Mouse (Mus musculus) ES-Bruce4 (cell line): ENCODE measurements around the gene Gm49416. TPM values are rescaled to one million over a fixed set of nuclear protein-coding genes. Genes with fewer than 3 reads are reported as not detected.

Source experiments
- H3K27ac ChIP-seq: 2 replicates; pipeline ENCODE4 v1.5.1; 2012; ENCODE audit warnings: low read length, inconsistent platforms; ENCODE audit not compliant: insufficient read depth
- H3K27me3 ChIP-seq: 2 replicates; pipeline ENCODE4 v1.6.1; 2012; ENCODE audit warnings: mild to moderate bottlenecking, low read length, inconsistent platforms; ENCODE audit not compliant: control insufficient read depth, poor library complexity, insufficient read depth, severe bottlenecking
- H3K36me3 ChIP-seq: 2 replicates; pipeline ENCODE4 v1.6.1; 2012; ENCODE audit warnings: inconsistent platforms, mild to moderate bottlenecking, low read length, moderate library complexity; ENCODE audit not compliant: control insufficient read depth, poor library complexity, insufficient read depth, severe bottlenecking
- H3K4me1 ChIP-seq: one replicate; pipeline ENCODE4 v1.8.1; 2011; ENCODE audit warnings: low read length; ENCODE audit not compliant: control insufficient read depth, insufficient read depth
- H3K4me3 ChIP-seq: 2 replicates; pipeline ENCODE4 v1.5.1; 2011; ENCODE audit warnings: low read depth, mild to moderate bottlenecking, low read length
- H3K9ac ChIP-seq: 2 replicates; pipeline ENCODE4 v1.6.1; 2012; ENCODE audit warnings: low read depth, mild to moderate bottlenecking, inconsistent platforms; ENCODE audit not compliant: poor library complexity, severe bottlenecking
- H3K9me3 ChIP-seq: replicated peaks from 2 replicates; pipeline ENCODE4 v1.6.1; 2012; ENCODE audit warnings: mild to moderate bottlenecking, low read length, inconsistent platforms; ENCODE audit not compliant: control insufficient read depth, poor library complexity, insufficient read depth, severe bottlenecking
- CTCF ChIP-seq: IDR thresholded peaks from one replicate; pipeline ENCODE4 v1.8.1; 2011; ENCODE audit warnings: low read depth, low read length
- EP300 ChIP-seq: IDR thresholded peaks from 2 replicates; pipeline ENCODE4 v1.6.1; 2011; ENCODE audit warnings: low read depth, low read length; ENCODE audit not compliant: insufficient read depth
- POLR2A ChIP-seq: IDR thresholded peaks from one replicate; pipeline ENCODE4 v1.8.1; 2011; ENCODE audit warnings: low read length; ENCODE audit not compliant: insufficient read depth
- polyA plus RNA-seq: library from polyadenylated mRNA; stranded (reverse); fragments of >200 nt; gene quantifications from 2 replicates; pipeline ENCODE4 v1.2.4, GENCODE M21; 2011; ENCODE audit warnings: low read depth; ENCODE audit not compliant: missing spikeins, insufficient read depth, insufficient read length

Gene Gm49416
- polyA plus RNA-seq, 1 experiment: 11.9 TPM

GRCm38 (mm10) chr19:8943047-8943446 lies 54.3 kb downstream of the Gm49416 start:
- Histone ChIP-seq H3K27me3 (no peaks in the 10 kb centered on the region), H3K4me3 (peak overlapping the region; percentile 68), H3K27ac (peak overlapping the region; percentile 60; the same call in 1 of the 2 replicates), H3K9ac (peak overlapping the region; percentile 84), H3K36me3 (peaks cover 30% of the 10 kb centered on the region), H3K4me1 (peaks cover 2% of the 10 kb centered on the region), H3K9me3 (no peaks in the 10 kb centered on the region)
- TF ChIP-seq POLR2A (no peak), EP300 (no peak), CTCF (no peak)

DNA sequence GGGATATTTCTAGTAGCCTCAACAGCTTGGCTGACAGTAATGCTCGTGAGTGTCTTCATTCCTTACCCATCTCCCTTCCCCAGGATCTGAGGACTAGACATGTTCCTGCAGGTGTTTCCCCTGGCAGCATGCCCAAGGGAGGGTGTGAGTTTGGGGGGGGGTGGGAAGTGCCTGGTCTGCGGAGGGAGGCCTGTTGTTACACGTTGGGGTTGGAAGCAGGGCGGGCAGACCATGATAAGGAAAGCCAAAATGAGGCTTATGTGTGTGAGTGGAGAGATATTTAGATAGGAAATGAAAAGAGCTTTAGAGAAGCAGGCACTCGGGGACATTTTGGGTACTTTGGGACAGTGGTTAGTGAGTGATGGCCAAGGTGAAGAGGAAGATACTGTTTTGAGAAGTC lies 55.3 kb downstream of the Gm49416 start:
- TF ChIP-seq CTCF (no peak), POLR2A (no peak), EP300 (no peak)

DNA sequence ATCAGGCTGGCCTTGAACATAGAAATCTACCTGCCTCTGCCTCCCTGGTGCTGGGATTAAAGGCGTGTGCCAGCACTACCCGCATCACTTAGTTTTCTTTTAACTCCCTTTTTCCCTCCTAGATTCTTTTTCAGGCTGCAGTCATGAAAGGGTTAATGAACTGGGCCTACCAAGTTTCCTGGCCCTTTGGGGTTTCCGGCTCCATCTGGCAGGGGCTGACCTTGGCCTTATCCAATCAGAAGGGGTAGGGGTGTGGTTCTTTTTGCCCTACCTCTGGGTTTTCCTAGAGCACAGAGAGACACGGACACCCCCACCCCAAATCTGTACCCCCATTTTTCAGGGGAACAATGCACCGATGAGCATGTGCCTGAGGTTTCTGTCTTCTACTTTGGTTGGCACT lies 56.0 kb downstream of the Gm49416 start:
- H3K27ac ChIP-seq: no peak overlapping the region
- H3K27me3 ChIP-seq: no peaks in the 10 kb centered on the region
- peaks cover 2% of the 10 kb centered on the region for H3K4me1 ChIP-seq
- no peak overlapping the region for H3K4me3 ChIP-seq
- no peaks in the 10 kb centered on the region for H3K9me3 ChIP-seq
- peaks cover 44% of the 10 kb centered on the region for H3K36me3 ChIP-seq
- no peak overlapping the region for H3K9ac ChIP-seq
- TF ChIP-seq POLR2A: no peak
- TF ChIP-seq CTCF: no peak
- TF ChIP-seq EP300: no peak

More for the DNA sequence above, 55.3 kb downstream of the Gm49416 start:
- no peak overlapping the region for H3K27ac ChIP-seq
- H3K27me3 ChIP-seq: no peaks in the 10 kb centered on the region
- H3K4me1 ChIP-seq: peaks cover 2% of the 10 kb centered on the region
- no peak overlapping the region for H3K4me3 ChIP-seq
- 0 out of 2 replicates have a peak overlapping the region, but pooled peaks have one; percentile 19 for H3K9ac ChIP-seq
- peaks cover 40% of the 10 kb centered on the region for H3K36me3 ChIP-seq
- no peaks in the 10 kb centered on the region for H3K9me3 ChIP-seq

Other genes with a start within 250 kb of the Gm49416 start
- not detected in 2 replicates for gene Chrm1, start 225.1 kb upstream of the Gm49416 start, polyA plus RNA-seq
- 170 TPM in 2 replicates for gene Slc3a2, start 165.6 kb upstream of the Gm49416 start, polyA plus RNA-seq
- 81.1 and 97.0 TPM in 2 replicates for gene Wdr74, start 153.1 kb upstream of the Gm49416 start, polyA plus RNA-seq
- 2.2 TPM in 1 of 2 replicates, not detected in the other for gene 1700092M07Rik, start 148.2 kb upstream of the Gm49416 start, polyA plus RNA-seq
- gene Stx5a, start 147.5 kb upstream of the Gm49416 start, polyA plus RNA-seq: 45.6 and 47.1 TPM in 2 replicates
- 122 and 200 TPM in 2 replicates for gene Nxf1, start 131.9 kb upstream of the Gm49416 start, polyA plus RNA-seq
- 21.4 and 23.4 TPM in 2 replicates for gene Tmem223, start 117.9 kb upstream of the Gm49416 start, polyA plus RNA-seq
- 29.0 and 34.5 TPM in 2 replicates for gene Tmem179b, start 114.5 kb upstream of the Gm49416 start, polyA plus RNA-seq
- 17.1 and 17.7 TPM in 2 replicates for gene Taf6l, start 102.5 kb upstream of the Gm49416 start, polyA plus RNA-seq
- gene Polr2g, start 90.3 kb upstream of the Gm49416 start, polyA plus RNA-seq: 98.2 and 103 TPM in 2 replicates
- 3.1 and 4.1 TPM in 2 replicates for gene Zbtb3, start 86.4 kb upstream of the Gm49416 start, polyA plus RNA-seq
- 77.3 and 84.9 TPM in 2 replicates for gene Ttc9c, start 69.6 kb upstream of the Gm49416 start, polyA plus RNA-seq
- gene Hnrnpul2, start 68.9 kb upstream of the Gm49416 start, polyA plus RNA-seq: 105 and 108 TPM in 2 replicates
- gene AC129217.1, start 59.2 kb upstream of the Gm49416 start, polyA plus RNA-seq: 74.8 and 87.2 TPM in 2 replicates
- 32.3 and 36.2 TPM in 2 replicates for gene Bscl2, start 51.5 kb upstream of the Gm49416 start, polyA plus RNA-seq
- gene Gng3, start 49.7 kb upstream of the Gm49416 start, polyA plus RNA-seq: 28.3 and 29.7 TPM in 2 replicates
- 1.3 and 2.1 TPM in 2 replicates for gene Lrrn4cl, start 38.2 kb upstream of the Gm49416 start, polyA plus RNA-seq
- 189 and 201 TPM in 2 replicates for gene Ubxn1, start 17.4 kb upstream of the Gm49416 start, polyA plus RNA-seq
- 14.4 and 14.9 TPM in 2 replicates for gene Uqcc3, start 8.0 kb upstream of the Gm49416 start, polyA plus RNA-seq
- 10.1 and 13.4 TPM in 2 replicates for gene Lbhd1, start 5.2 kb upstream of the Gm49416 start, polyA plus RNA-seq
- not detected in 2 replicates for gene Gm49403, start 5.0 kb upstream of the Gm49416 start, polyA plus RNA-seq
- 162 and 172 TPM in 2 replicates for gene 1810009A15Rik, start 73 bp upstream of the Gm49416 start, polyA plus RNA-seq
- gene Ints5, start 4.1 kb downstream of the Gm49416 start, polyA plus RNA-seq: 23.1 and 26.7 TPM in 2 replicates
- gene Ganab, start 9.1 kb downstream of the Gm49416 start, polyA plus RNA-seq: 183 and 184 TPM in 2 replicates
- gene B3gat3, start 31.4 kb downstream of the Gm49416 start, polyA plus RNA-seq: 26.6 and 26.8 TPM in 2 replicates
- gene Rom1, start 40.4 kb downstream of the Gm49416 start, polyA plus RNA-seq: 1.6 and 2.2 TPM in 2 replicates
- 19.2 and 20.4 TPM in 2 replicates for gene Eml3, start 40.6 kb downstream of the Gm49416 start, polyA plus RNA-seq
- 106 and 108 TPM in 2 replicates for gene Mta2, start 52.9 kb downstream of the Gm49416 start, polyA plus RNA-seq
- gene Tut1, start 64.9 kb downstream of the Gm49416 start, polyA plus RNA-seq: 26.4 and 30.1 TPM in 2 replicates
- 1,175 and 1,274 TPM in 2 replicates for gene Eef1g, start 78.1 kb downstream of the Gm49416 start, polyA plus RNA-seq
- gene Ahnak, start 100.4 kb downstream of the Gm49416 start, polyA plus RNA-seq: 162 and 163 TPM in 2 replicates
- not detected in 2 replicates for gene Scgb1a1, start 199.0 kb downstream of the Gm49416 start, polyA plus RNA-seq
- gene Asrgl1, start 246.7 kb downstream of the Gm49416 start, polyA plus RNA-seq: 14.8 and 23.3 TPM in 2 replicates